Mouse (Mus musculus): Measurements from ENCODE around the gene Fxyd7.

Fxyd7 gene

GRCm38 (mm10) chr7:31074713-31075069 is 23.4 kb upstream of the Fxyd7 start:
- no peak for DNase-seq

GRCm38 (mm10) chr7:31074061-31074712 is 22.9 kb upstream of the Fxyd7 start:
- DNase-seq = no peak

GRCm38 (mm10) chr7:31073546-31073945 is 22.3 kb upstream of the Fxyd7 start:
- DNase-seq = no peak

GRCm38 (mm10) chr7:31072326-31072725 is 21.1 kb upstream of the Fxyd7 start:
- DNase-seq = no peak

- no peak for DNase-seq
These were observed 19.1 kb upstream of the Fxyd7 start for GRCm38 (mm10) chr7:31070324-31070723.

- DNase-seq = no peak
These were observed 18.2 kb upstream of the Fxyd7 start for GRCm38 (mm10) chr7:31069491-31069890.

- no peak for DNase-seq
These were observed 16.6 kb upstream of the Fxyd7 start for GRCm38 (mm10) chr7:31067836-31068235.

GRCm38 (mm10) chr7:31063074-31063560 is 11.8 kb upstream of the Fxyd7 start:
- DNase-seq = no peak

GRCm38 (mm10) chr7:31060621-31061010 is 9.3 kb upstream of the Fxyd7 start:
- no peak for DNase-seq

GRCm38 (mm10) chr7:31059919-31060620 is 8.8 kb upstream of the Fxyd7 start:
- DNase-seq = no peak

GRCm38 (mm10) chr7:31059108-31059507 is 7.8 kb upstream of the Fxyd7 start, which contains the start of gene Lgi4:
Gene Lgi4, plus strand, starts transcription at chr7:31059342.
- DNase-seq = no peak

GRCm38 (mm10) chr7:31058211-31058610 is 6.9 kb upstream of the Fxyd7 start:
- DNase-seq = no peak

- DNase-seq = no peak
These were observed 6.5 kb upstream of the Fxyd7 start for GRCm38 (mm10) chr7:31057730-31058129.

GRCm38 (mm10) chr7:31057071-31057470 is 5.8 kb upstream of the Fxyd7 start, which contains the start of gene Fxyd1:
Gene Fxyd1, minus strand, starts transcription at chr7:31057199.
- no peak for DNase-seq

GRCm38 (mm10) chr7:31056448-31056847 is 5.2 kb upstream of the Fxyd7 start:
- DNase-seq = no peak

GRCm38 (mm10) chr7:31055883-31056282 is 4.6 kb upstream of the Fxyd7 start:
- no peak for DNase-seq

GRCm38 (mm10) chr7:31055354-31055824 is 4.1 kb upstream of the Fxyd7 start:
- DNase-seq = no peak

- DNase-seq = no peak
These were observed 3.5 kb upstream of the Fxyd7 start for GRCm38 (mm10) chr7:31054661-31055320.

- DNase-seq = no peak
These were observed 2.7 kb upstream of the Fxyd7 start for GRCm38 (mm10) chr7:31053882-31054447.

GRCm38 (mm10) chr7:31052636-31053434 is 1.6 kb upstream of the Fxyd7 start:
- DNase-seq = no peak

GRCm38 (mm10) chr7:31052251-31052635 is 976 bp upstream of the Fxyd7 start:
- no peak for DNase-seq

- DNase-seq = no peak
These were observed 346 bp downstream of the Fxyd7 start for GRCm38 (mm10) chr7:31050921-31051320.

Data from thymus, adult 18-20 months (tissue).